Mouse (Mus musculus) limb, embryonic 10.5 days (tissue): ENCODE results near the gene Kcnb1. TPM values are rescaled to one million over a fixed set of nuclear protein-coding genes. Genes with fewer than 3 reads are reported as not detected.

ENCODE experiments used
- DNase-seq: peaks from one replicate; pipeline ENCODE4 v3.0.0-alpha.2; 2017; ENCODE audit warnings: low spot score
- H3K27ac ChIP-seq: fragments of 300-500 bp; sonication (generic); 2 replicates; pipeline ENCODE4 v1.5.1; 2016; ENCODE audit warnings: mild to moderate bottlenecking
- H3K27me3 ChIP-seq: fragments of 300-500 bp; sonication (generic); 2 replicates; pipeline ENCODE4 v1.6.1; 2016; ENCODE audit warnings: low read depth, mild to moderate bottlenecking; ENCODE audit not compliant: poor library complexity, severe bottlenecking
- H3K36me3 ChIP-seq: fragments of 300-500 bp; sonication (generic); 2 replicates; pipeline ENCODE4 v1.6.1; 2016; ENCODE audit warnings: mild to moderate bottlenecking, moderate library complexity
- H3K4me1 ChIP-seq: fragments of 300-500 bp; sonication (generic); 2 replicates; pipeline ENCODE4 v1.6.1; 2016
- H3K4me3 ChIP-seq: fragments of 300-500 bp; sonication (generic); 2 replicates; pipeline ENCODE4 v1.5.1; 2016; ENCODE audit warnings: mild to moderate bottlenecking, moderate library complexity
- H3K9me3 ChIP-seq: fragments of 300-500 bp; sonication (generic); replicated peaks from 2 replicates; pipeline ENCODE4 v1.6.1; 2016; ENCODE audit warnings: mild to moderate bottlenecking
- WGBS: fragments of 180-500 bp; shearing (Covaris S2); methylation state at CpG from one replicate; pipeline ENCODE4 v1.1.7; 2016; 5-methylcytosine and 5-hydroxymethylcytosine counted together
- polyA plus RNA-seq: library from polyadenylated mRNA; unstranded; fragments of >200 nt; fragmentation: Nextera tagmentation; extraction: Ambion mirVana; gene quantifications from 2 replicates; pipeline ENCODE4 v1.2.1, GENCODE M21; 2016

Gene Kcnb1
- polyA plus RNA-seq, 1 experiment from 2014 or later: 0.14 TPM

DNA sequence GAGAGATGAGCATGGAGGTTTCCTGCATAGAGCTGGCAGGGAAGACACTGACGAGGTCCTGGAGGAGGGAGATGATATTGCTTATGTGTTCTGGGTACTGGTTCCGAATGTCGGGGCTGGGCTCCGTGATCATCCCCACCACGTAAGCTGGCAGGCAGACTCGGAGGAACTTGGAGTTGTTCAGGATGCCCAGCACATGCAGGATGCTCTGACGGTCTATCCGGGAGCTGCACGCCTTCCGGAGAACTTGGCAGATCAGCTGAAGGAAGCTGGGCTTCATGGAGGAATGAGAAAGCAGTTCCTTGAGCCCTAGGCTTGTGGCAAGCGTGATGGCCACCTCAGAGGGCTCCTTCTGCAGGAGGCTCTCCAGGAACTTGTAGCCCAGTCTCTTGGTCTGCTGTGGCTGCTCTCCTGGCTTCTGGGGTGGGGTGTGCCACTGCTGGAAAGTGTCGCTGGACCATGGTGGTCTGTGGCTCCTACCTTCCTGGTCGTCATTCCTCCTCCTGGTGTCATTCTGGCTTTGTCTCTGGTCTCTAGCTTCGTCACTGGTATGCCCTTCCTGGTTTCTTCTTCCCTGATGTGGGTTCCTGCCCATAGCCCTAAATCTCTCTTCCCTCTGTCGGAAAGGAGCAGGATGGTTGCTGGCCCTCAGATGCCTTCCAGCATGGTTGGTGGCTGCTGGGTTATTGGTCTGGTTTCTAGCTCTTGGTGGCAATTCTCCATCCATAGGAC lies 133.6 kb downstream of the Kcnb1 start:
- H3K4me1 ChIP-seq: peaks cover 17% of the 10 kb centered on the region
- H3K27me3 ChIP-seq: no peaks in the 10 kb centered on the region
- no peak overlapping the region for H3K27ac ChIP-seq
- peaks cover 64% of the 10 kb centered on the region for H3K36me3 ChIP-seq
- no peak overlapping the region for H3K4me3 ChIP-seq
- no peak for DNase-seq
- H3K9me3 ChIP-seq: no peaks in the 10 kb centered on the region
- WGBS: 94% methylated on average over 15 of the region's 15 CpGs

DNA sequence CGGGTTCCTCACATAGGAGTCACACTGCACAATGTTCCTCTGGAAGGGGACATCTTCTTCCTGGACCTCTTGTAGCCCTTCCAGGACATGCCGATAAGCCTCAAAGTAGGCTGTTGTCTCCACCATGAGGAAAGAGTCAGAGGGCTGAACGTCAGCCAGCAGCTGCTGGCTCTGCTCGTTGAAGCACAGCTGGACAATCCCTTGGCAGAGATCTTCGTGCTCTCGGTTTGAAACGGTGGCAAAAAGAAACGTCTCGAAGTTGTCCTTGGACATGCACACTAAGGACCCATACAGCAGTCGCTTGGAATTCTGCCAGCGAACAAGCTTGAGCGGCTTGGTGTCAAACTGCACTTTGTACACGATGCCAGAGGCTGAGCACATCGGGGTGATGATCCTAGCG lies 134.6 kb downstream of the Kcnb1 start:
- Histone ChIP-seq H3K27ac (no peak overlapping the region), H3K9me3 (no peaks in the 10 kb centered on the region), H3K4me3 (no peak overlapping the region), H3K4me1 (peaks cover 10% of the 10 kb centered on the region; the same call in 1 of the 2 replicates), H3K27me3 (no peaks in the 10 kb centered on the region), H3K36me3 (peaks cover 71% of the 10 kb centered on the region)
- no peak for DNase-seq
- 96% methylated on average over 15 of the region's 15 CpGs for WGBS

- 94% methylated on average over 9 of the region's 9 CpGs for WGBS
- no peaks in the 10 kb centered on the region for H3K27me3 ChIP-seq
Observed at GRCm38 (mm10) chr2:167053127-167053844, 136.7 kb downstream of the Kcnb1 start.

GRCm38 (mm10) chr2:167048698-167049358 lies 141.1 kb downstream of the Kcnb1 start:
- DNase-seq: no peak
- Histone ChIP-seq H3K27ac (no peak overlapping the region), H3K27me3 (no peaks in the 10 kb centered on the region), H3K9me3 (no peaks in the 10 kb centered on the region), H3K36me3 (peaks cover 83% of the 10 kb centered on the region), H3K4me1 (no peaks in the 10 kb centered on the region), H3K4me3 (no peak overlapping the region)
- 90% methylated on average over 8 of the region's 8 CpGs for WGBS

More at GRCm38 (mm10) chr2:167053127-167053844, 136.7 kb downstream of the Kcnb1 start:
- 0 out of 2 replicates have a peak, but pooled peaks cover 2% of the 10 kb centered on the region for H3K4me1 ChIP-seq
- no peak for DNase-seq
- H3K4me3 ChIP-seq: no peak overlapping the region
- no peaks in the 10 kb centered on the region for H3K9me3 ChIP-seq
- no peak overlapping the region for H3K27ac ChIP-seq
- peaks cover 84% of the 10 kb centered on the region for H3K36me3 ChIP-seq

DNA sequence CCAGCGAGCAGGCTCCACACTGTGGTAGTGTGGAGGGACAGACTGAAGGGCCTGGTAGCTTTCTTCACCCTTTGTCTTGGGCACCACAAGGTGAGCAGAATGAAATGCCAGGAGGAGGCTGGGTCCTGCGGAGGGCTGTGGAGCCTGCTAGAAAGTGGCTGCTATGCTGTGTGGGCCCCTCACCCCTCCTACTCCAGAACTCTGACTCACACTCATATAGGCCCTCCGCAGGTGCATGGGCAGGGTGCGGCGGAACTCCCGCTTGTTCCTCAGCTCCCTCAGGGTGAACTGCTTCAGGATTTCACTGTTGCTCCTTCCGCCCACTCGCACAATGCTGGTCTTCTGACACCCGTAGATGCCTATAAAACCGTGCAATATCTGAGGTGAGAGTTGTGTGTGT lies 141.7 kb downstream of the Kcnb1 start:
- no peaks in the 10 kb centered on the region for H3K9me3 ChIP-seq
- no peaks in the 10 kb centered on the region for H3K27me3 ChIP-seq
- no peak overlapping the region for H3K4me3 ChIP-seq
- no peak for DNase-seq
- H3K27ac ChIP-seq: no peak overlapping the region
- 94% methylated on average over 10 of the region's 10 CpGs for WGBS
- peaks cover 84% of the 10 kb centered on the region for H3K36me3 ChIP-seq
- H3K4me1 ChIP-seq: no peaks in the 10 kb centered on the region

Other genes starting within 250 kb of the Kcnb1 start
- gene Stau1, start 193.9 kb downstream of the Kcnb1 start, polyA plus RNA-seq: 87.9 and 98.3 TPM in 2 replicates
- gene Ddx27, start 175.0 kb downstream of the Kcnb1 start, polyA plus RNA-seq: 68.6 and 77.0 TPM in 2 replicates
- 5.0 and 5.1 TPM in 2 replicates for gene Znfx1, start 127.1 kb downstream of the Kcnb1 start, polyA plus RNA-seq
- 15.6 and 17.6 TPM in 2 replicates for gene Ptgis, start 50.4 kb upstream of the Kcnb1 start, polyA plus RNA-seq
- gene B4galt5, start 159.0 kb upstream of the Kcnb1 start, polyA plus RNA-seq: 10.3 and 11.3 TPM in 2 replicates
- gene Slc9a8, start 231.6 kb upstream of the Kcnb1 start, polyA plus RNA-seq: 28.2 and 32.0 TPM in 2 replicates